Mouse (Mus musculus): ENCODE results near the gene Phtf2.
"Not testable (repeated sequence)": the region's sequence is repeated elsewhere in the genome, so short reads cannot be mapped to it uniquely, and the experiment has no call there.

Gene Phtf2

DNA sequence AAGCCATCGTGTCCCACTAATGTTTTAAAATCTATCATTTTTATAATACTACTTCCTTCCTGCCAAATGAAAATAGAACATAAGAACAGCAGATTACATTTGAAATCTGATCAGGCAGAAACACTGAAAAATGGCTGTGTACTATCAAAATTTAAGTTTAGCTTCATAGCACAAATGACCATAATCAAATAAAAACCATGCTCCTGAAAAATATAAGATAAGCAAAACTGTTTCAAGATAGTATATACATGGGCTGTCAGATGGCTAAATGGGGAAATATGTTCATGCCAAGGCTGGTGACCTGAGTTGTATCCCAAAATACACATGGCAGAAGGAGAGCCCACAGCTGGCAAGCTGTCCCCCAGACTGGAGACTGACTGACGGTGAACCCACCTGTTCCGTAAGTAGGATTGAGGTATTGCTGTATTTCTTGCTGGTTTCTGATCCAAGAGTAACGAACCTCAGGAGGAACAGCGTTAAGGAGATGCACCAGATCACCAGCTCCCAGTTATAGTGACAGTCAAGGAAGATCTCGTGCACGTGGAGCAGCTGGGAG lies 116.5 kb downstream of the Phtf2 start:
- no peak for DNase-seq (ENCODE audit: low spot score)

DNA sequence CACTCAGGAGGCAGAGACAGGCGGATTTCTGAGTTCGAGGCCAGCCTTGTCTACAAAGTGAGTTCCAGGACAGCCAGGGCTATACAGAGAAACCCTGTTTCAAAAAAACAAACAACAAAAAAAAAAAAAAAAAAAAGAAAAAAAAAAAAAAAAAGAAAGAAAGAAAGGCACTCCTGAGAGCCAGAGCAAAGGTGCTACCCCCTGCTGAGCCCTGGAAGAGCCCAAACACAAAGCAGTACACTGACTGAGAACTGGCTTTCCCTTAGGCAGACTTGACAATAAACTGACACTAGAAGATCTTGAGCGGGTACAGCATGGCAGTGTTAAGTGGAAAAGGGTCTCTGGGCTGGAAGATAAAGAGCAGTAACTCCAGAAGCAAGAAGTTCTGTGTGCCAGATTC lies 119.5 kb downstream of the Phtf2 start:
- DNase-seq (ENCODE audit: low spot score), result not testable (repeated sequence)

DNA sequence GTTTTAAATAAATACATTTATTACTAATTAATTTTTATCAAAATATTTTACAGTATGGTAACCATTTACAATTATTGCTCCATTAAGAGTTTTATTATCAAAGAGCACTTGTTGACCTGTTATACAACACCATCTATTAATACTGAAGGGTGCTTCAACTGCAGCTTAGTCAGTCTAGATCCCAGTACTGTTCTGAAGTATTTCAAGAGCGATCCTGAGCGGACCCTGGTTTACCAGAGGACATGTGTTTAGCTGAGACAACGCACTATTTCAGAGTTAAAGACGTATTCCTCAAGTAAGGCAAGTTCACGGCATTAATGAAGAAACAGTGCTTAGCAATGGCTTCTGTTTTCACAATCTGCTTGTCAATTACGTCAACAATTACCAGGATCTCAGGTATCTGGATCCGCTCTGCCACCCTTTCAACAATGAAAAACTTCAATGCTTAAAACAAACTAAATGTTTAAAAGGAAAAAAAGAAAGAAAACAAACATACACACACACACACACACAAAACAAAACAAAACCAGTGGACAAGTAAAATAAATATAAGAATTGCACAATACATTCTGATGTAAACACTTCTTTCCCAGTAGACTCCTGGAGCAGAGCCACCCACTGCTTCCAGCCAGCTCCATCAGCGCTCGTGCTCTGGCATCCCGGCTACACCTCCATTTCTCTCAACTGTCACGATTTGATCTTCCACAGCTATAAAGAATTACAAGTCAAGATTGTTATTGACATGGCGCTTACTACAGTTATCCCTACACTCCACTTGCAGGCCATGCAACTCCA lies 121.4 kb downstream of the Phtf2 start:
- no peak for DNase-seq (ENCODE audit: low spot score)

DNA sequence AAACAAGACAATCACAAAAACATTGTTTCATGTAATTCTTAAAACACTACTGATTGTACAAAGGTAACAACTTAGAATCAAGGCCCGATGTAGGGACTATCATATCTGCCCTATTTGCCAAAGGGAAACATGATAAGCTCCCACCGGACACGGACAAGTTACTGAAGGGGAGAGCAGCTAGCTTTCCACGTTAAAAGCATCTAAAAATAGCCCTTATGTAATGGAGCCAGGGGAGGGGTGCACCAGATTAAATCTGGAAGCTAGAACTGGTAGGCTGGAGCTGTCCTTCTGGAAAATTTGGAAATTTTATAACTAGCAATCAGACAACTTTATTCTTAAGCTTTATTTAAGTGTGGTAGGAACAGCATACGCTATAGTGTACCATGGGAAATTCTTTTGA lies 122.2 kb downstream of the Phtf2 start:
- no peak for DNase-seq (ENCODE audit: low spot score)

DNA sequence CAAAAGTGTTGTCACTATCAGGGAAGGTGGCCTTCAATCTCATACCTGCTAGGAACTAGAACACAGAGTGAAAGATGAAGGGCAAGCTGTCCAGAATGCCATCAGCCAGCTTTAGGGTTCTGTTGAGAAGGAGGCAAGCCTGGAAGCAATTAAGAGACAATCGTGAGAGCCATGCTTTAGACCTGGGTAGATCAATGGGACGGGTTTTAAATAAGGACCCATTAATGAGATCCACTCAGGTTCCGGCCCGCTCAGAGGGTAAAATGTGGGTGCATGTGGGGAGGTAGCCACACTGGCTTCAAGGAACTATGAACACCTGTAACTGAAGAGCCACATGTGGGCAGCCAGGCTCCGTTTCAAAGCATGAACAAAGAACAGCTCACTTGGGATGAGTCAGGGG lies 128.0 kb downstream of the Phtf2 start:
- DNase-seq (ENCODE audit: low spot score), result no peak

DNA sequence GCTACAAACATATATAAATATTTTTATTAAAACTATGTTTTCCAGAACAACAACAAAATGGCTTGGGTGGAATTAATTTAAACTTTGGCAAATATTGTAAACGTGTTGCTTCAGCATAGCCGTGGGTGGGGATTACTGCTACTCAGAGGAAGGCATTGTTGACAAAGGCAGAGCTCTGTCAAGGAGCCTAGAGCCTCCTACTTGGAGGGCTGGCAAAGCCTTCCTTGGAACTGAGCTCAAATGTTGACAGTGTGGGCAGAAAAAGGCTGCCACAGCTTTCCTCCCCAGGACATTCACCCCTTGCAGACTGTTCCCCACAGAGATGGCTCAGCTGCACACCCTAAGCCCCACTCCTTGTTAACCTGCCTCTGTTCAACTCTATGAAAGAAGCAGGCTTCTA lies 128.8 kb downstream of the Phtf2 start:
- DNase-seq (ENCODE audit: low spot score), result no peak

DNA sequence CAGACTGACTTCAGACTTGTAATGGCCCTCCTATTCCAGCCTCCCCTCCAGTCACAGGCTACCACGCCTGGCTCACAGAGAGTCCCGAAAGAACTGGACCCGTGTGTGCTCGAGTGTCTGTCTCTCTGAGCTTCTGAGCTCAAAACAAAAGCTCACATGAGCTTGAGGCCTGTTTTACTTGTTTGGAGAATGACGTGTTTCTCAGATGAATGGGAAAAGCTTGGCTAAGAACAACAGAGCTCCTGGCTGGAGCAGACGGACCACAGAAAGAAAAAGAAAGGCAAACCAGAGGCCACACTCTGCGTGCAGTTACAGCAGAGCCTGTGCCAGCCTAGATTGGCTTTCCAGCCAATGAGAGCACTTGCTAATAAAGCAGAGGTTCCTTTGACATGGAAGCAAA lies 130.2 kb downstream of the Phtf2 start:
- no peak for DNase-seq (ENCODE audit: low spot score)

DNA sequence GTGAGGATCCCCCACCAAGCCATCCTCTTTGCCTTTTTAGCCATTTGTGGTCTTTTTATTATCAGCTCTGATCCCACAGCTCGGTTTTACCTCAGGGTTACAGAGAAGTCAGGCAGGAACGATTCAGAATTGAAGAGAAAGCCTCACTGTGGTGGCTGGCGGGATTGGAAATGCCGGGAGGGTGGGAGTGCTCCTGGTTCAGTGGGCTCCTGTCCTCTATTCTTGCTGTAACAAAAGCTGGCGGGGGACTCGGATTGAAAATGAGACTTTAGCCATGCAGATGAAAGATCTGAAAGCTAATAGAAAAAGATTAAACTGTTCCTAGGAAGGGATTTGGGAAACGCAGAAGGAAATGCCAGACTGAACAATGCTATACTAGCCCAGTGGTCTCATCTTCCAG lies 130.9 kb downstream of the Phtf2 start:
- no peak for DNase-seq (ENCODE audit: low spot score)

DNA sequence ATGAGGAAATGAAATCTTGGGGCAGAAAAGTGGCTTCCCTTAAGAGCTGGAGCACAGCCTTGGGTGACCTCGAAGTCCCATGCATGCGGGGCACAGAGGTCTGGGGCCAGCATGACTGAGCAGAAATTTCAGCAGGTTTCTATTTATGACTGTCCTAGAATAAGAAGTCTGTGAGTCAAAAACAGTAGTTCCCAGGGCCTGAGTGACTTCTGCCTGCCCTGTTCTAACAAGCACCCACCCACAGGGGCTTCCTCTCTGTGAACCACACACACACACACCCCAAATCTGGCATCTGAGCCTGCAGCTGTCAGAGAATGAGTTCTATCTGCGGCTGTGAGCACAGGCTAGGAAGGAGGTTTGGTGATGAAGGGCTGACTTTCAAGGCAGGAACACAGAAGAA lies 132.4 kb downstream of the Phtf2 start:
- no peak for DNase-seq (ENCODE audit: low spot score)

DNA sequence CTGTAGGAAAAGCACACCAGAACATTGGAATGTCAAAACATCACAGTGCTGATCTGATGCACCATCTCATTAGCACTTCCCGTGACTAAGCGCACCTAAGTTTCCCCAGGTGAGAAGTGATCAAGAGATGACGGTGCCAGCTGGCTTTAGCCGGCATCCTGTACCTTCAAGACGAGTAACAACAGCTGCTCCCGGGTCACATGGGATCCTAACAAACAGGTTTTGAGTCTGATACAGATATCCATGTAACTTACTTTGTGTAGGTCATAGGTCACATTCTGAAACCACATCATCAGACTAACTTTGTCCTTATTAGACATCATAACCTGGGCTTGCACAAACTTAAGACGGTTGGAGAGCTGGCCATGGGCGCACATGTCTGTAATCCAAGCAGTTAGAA lies 133.1 kb downstream of the Phtf2 start:
- no peak for DNase-seq (ENCODE audit: low spot score)

DNA sequence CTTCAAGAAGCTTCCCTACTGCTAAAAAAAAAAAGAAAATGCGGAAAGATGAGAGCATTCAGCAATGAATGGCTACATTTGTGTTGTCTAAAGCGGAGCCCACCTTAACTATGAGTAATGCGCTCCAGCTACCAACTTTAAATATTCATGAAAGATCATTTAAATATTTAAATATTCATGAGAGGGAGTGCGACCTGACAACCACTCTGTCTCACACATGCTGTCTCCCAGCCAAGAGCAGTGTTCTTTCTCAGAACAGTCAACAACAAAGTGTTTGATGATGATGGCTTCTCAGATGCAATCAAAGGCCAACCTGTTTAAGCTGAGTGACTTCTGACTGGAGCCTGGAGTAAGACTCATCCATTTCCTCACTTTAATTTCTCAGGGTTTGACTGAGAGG lies 133.8 kb downstream of the Phtf2 start:
- DNase-seq (ENCODE audit: low spot score), result no peak

DNA sequence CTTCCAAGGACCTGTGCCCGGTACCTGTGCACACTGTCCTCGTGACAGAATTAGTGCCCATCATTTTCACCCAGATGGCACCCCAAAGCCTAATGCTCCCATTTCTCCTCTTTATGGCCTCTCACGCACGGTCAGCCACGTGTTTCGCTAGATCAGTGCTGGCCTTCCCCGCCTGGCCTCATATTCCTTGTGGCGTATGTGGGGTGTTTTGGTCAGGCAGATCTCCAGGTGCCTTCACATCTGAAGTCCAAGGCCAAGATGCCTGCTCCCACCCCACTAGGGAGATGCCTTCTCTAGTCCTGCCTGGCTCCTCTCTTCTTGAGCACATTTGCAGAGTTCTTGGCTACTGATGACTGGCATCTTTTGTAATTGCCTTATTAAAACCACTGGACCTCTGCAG lies 140.0 kb downstream of the Phtf2 start:
- no peak for DNase-seq (ENCODE audit: low spot score)

DNA sequence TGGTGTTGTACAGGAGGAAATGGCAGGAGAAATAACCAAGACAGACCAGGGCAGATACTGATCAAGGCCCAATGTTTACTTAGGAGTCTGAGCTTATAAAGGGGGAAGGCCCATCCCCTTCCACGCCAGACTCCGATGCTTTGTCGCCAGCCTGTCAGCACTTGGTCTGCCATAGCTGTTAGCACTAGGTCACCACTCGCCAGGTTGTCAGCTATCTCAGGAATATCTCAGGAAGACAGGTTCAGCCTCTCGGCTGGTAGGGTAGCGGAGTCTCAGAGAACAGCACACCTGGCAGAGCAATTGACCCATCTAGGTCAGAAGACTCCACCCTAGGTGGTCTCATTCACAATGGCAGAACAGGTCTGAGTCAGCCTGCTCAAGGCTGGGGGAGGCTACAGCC lies 140.7 kb downstream of the Phtf2 start:
- DNase-seq (ENCODE audit: low spot score), result no peak

DNA sequence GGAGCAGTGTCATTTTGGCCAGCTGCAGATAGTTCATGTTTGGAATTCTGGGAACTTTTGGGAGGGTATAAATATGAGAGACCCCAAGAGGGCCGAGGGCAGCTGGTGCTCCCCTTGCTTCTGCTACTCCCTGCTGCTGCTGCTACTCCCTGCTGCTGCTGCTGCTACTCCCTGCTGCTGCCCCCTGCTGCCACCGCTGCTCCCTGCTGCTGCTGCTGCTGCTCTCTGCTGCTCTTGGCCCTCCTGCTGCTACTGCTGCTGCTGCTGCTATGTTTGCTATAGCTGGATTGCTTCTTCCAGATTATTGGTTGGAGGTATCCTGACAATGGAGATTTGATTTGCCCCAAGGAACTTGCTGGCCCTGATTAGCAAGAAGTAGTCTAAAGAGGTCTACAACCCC lies 143.1 kb downstream of the Phtf2 start:
- no peak for DNase-seq (ENCODE audit: low spot score)

DNA sequence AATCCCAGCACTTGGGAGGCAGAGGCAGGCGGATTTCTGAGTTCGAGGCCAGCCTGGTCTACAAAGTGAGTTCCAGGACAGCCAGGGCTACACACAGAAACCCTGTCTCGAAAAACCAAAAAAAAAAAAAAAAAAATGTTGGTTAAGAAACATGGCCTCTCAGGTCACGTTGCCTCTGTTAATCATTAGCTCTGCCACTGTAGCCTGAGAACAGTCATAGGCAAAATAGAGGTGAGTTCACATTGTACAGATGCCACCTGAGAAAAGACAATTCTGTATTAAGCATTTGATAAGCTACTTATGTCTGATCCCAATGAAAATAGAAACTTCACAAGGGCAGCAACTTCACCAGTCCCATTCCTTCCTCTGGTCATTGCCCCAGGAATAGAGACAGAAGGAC lies 158.7 kb downstream of the Phtf2 start:
- DNase-seq (ENCODE audit: low spot score), result not testable (repeated sequence)

DNA sequence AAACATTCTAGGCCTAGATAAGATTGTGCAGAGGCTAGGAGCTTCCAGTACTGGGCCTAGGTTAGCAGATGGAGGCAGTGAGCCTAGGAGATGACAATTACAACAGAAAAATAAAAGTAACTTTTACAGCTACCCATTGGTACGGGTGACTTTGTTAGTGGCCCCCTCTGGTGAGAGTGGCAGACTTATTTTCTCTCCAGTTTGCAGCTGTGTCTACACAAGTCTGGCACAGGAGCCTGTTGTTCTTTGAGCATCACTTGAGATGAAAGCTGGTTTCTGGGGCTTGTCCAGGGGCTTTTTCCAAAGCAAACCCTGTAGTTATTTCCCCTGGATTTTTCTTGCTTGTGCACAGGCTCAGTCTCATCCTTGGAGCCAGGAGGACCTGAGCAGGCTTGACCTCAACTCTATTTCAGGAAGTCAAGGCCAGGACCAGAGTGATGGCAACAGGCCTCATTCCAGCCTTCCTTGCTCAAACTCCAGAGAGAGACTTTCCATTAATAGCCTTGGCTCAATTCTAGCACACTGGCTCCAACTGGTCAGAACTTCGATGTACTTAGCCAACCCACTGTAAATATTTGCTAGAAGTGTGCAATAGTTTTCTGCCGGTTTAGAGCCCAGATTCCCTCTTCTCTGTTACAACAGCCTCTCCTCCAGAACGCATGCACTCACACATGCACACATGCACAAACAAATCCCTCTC lies 161.6 kb downstream of the Phtf2 start:
- no peak for DNase-seq (ENCODE audit: low spot score)

DNA sequence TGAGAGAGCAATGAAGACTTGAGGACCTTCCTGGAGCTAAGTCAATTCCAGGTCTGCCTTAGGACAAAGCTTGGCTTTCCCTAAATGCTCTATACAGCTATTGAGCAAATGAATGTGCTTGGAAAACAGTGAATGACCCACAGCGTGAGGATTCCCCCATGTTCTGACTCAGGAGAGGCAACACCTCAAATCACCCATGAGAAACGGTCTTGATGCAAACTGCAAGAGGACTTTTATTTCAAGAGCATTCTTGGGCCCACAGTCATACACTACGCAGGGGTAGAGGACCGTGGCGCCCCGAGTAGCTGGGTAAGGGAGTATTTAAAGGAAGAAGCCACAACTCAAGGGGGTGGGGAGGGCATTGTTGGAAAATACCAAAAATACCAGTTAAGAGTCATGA lies 165.9 kb downstream of the Phtf2 start:
- not testable (repeated sequence) for DNase-seq (ENCODE audit: low spot score)

DNA sequence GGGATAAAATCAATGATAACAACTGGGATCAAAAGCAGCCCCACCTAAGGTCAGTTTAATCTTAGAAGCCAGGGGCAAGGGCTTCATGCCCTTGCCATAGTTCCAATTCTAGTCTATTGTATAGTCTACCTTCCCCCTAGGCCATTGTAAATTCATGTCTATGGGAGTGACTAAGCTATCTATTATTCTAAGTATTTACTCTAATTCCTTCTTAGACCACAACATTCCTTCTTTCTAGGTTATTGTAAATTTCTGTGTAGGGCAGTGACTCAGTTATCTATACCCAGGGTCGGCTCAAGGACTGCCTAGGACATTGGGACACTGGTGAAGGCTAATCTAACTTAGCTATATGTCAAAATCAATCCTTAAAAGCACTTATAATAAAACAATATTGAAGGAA lies 167.3 kb downstream of the Phtf2 start:
- not testable (repeated sequence) for DNase-seq (ENCODE audit: low spot score)

DNA sequence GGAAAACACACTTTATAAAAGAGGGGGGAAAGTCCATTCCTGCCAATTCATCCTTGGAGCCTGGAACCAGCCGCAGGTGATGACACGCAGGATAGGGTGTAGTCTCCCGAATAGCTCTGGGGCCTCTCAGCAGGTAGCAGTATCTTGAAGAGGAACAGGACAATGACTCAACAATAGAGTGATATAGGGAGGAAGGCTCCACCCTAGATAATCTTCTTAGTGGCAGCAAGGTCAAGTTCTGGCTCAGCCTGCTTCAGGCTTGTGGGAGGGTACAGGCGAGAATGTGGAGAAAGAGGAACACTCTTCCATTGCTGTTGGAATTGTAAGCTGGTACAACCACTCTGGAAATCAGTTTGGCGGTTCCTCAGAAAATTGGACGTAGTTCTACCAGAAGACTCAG lies 171.1 kb downstream of the Phtf2 start:
- not testable (repeated sequence) for DNase-seq (ENCODE audit: low spot score)

Measured in urinary bladder, postnatal 10 days (tissue).